Mouse (Mus musculus) cortical plate, adult 2 months (tissue): ENCODE data around the gene Tnfrsf1b.

Source experiments
- CTCF ChIP-seq: fragments of 200-500 bp; IDR thresholded peaks from 2 replicates; pipeline ENCODE4 v1.5.1; 2011; ENCODE audit warnings: mild to moderate bottlenecking, control low read depth, low read length; ENCODE audit not compliant: insufficient read depth; ENCODE audit errors: extremely low read depth
- POLR2A ChIP-seq: fragments of 200-500 bp; IDR thresholded peaks from 2 replicates; pipeline ENCODE4 v1.6.1; 2011; ENCODE audit warnings: mild to moderate bottlenecking, low read length, control low read depth; ENCODE audit not compliant: insufficient read depth; ENCODE audit errors: extremely low read depth

DNA sequence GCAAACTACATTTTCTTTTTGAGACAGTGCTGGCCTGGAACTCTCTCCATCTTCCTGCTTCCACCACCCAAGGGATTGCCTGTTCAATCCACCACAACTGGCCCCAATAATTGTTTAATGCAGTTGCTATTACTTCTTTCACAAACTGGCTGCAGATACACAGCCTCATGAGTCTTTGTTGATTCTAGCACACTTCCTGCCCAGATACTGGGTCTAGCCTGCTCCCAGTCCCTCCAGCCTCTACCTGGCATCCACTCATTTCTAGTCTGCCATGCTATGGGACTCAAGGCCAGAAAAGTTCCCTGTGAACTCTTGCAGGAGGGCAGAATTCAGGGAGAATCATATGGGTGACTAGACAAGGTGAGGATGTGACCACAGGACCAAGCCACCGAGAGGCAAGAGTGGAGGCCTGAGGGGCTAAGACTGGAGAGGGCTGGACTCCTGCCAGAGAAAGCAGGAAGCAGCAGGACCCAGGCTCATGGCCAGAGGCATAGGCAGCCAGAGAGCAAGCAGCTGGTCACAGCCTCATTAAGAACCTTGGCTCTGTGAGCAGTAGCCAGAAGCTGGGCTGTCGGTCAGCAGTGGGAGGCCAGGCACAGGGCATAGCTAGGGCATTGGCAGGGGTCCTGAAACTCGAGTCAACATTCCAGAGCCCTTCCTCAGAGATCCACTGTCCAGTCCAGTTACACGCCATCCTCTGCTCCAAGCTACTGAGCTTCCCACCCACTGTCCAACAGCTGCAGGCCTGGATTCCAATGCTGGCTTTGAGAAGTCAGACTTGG lies 7.4 kb downstream of the Tnfrsf1b start:
- no peak for TF ChIP-seq CTCF
- TF ChIP-seq POLR2A = no peak
